Mouse (Mus musculus) hindbrain, embryonic 13.5 days (tissue): ENCODE measurements around the gene Epn2. TPM values are rescaled to one million over a fixed set of nuclear protein-coding genes. Genes with fewer than 3 reads are reported as not detected.

Experiments used
- ATAC-seq: fragments of 200-750 bp; cut with Nextera tagmentation; 2 replicates; pipeline ENCODE4 v1.8.0; 2017; ENCODE audit warnings: moderate TSS enrichment; ENCODE audit not compliant: low FRiP score
- H3K27ac ChIP-seq: fragments of 300-500 bp; sonication (generic); 2 replicates; pipeline ENCODE4 v1.5.1; 2015; ENCODE audit warnings: inconsistent platforms, mild to moderate bottlenecking, moderate library complexity
- H3K27me3 ChIP-seq: fragments of 300-500 bp; sonication (generic); 2 replicates; pipeline ENCODE4 v1.6.1; 2015; ENCODE audit warnings: mild to moderate bottlenecking, inconsistent platforms
- H3K36me3 ChIP-seq: fragments of 300-500 bp; sonication (generic); 2 replicates; pipeline ENCODE4 v1.6.1; 2015; ENCODE audit warnings: mild to moderate bottlenecking, inconsistent platforms
- H3K4me1 ChIP-seq: fragments of 300-500 bp; sonication (generic); replicated peaks from 2 replicates; pipeline ENCODE4 v1.6.1; 2015; ENCODE audit warnings: inconsistent platforms
- H3K4me2 ChIP-seq: fragments of 300-500 bp; sonication (generic); 2 replicates; pipeline ENCODE4 v1.6.1; 2015; ENCODE audit warnings: inconsistent platforms, mild to moderate bottlenecking, moderate library complexity
- H3K4me3 ChIP-seq: fragments of 300-500 bp; sonication (generic); 2 replicates; pipeline ENCODE4 v1.5.1; 2015; ENCODE audit warnings: mild to moderate bottlenecking, inconsistent platforms
- H3K9ac ChIP-seq: fragments of 300-500 bp; sonication (generic); 2 replicates; pipeline ENCODE4 v1.6.1; 2015; ENCODE audit warnings: mild to moderate bottlenecking, inconsistent platforms
- H3K9me3 ChIP-seq: fragments of 300-500 bp; sonication (generic); 2 replicates; pipeline ENCODE4 v1.6.1; 2016; ENCODE audit warnings: inconsistent platforms
- WGBS: fragments of 180-500 bp; shearing (Covaris S2); methylation state at CpG from one replicate; pipeline ENCODE4 v1.1.7; 2015; 5-methylcytosine and 5-hydroxymethylcytosine counted together
- polyA plus RNA-seq: library from polyadenylated mRNA; unstranded; fragments of >200 nt; fragmentation: Nextera tagmentation; extraction: Ambion mirVana; gene quantifications from 2 replicates; pipeline ENCODE4 v1.2.1, GENCODE M21; 2015

Epn2 gene
- polyA plus RNA-seq, result 48.1 and 56.5 TPM in 2 replicates

DNA sequence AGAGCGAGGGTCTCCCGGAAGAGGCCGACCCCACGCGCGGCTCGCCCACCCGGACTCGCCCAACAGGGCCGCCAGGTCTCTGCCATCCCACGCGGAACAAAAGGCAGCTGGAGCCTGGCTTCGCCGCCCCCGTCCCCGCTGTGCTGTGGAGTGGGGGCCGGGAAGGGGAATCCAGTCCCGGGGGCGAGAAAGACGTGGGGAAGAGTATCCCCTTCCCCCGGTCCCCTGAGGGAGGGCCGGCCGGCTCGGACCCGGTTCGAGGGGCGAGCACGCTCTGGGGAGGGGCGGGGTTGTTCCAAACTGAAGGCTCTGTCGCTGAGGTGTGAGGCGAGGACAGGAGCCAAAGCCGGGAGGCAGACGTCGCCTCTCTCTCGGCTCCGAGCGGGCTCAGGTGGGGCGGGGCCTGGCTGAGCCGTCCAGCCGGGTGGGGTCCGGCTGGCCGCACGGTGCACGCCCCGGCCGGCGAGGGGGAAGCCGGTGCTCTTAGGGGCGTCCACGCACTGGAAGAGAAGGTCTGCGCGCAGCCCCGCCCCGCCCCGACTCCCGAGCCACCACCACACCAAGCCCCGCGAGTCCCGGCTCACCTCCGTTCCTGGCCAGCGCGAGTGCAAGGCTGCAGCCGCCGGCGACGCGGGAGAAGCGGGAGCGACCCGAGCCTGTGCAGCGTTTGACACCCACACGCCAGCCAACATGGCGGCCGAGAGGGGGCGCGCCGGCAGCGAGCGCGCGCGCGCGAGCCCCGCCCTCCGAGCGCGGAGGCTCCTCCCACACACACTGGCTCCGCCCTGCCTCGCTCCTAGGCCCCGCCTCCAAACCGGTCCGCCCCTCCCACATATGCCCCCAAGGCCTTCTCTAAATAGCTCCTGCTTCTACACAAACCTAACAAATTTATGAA lies at the start of gene Epn2:
Gene Epn2 (minus strand): TSS at position 705 of the 895 bp plus-strand sequence.
- H3K36me3 ChIP-seq, result no peaks in the 10 kb centered on the region
- H3K27ac ChIP-seq, result peak within 1 kb of the TSS; percentile 92
- peak within 1 kb of the TSS; percentile 97 for H3K9ac ChIP-seq
- no peaks in the 10 kb centered on the region for H3K27me3 ChIP-seq
- peak within 1 kb of the TSS; percentile 72 for H3K4me2 ChIP-seq
- peaks cover 36% of the 10 kb centered on the region for H3K4me1 ChIP-seq
- ATAC-seq, result peak; percentile 94
- peaks cover 9% of the 10 kb centered on the region; the same call in 1 of the 2 replicates for H3K9me3 ChIP-seq
- under 1% methylated on average over 87 of the region's 93 CpGs for WGBS
- peak within 1 kb of the TSS; percentile 99 for H3K4me3 ChIP-seq

DNA sequence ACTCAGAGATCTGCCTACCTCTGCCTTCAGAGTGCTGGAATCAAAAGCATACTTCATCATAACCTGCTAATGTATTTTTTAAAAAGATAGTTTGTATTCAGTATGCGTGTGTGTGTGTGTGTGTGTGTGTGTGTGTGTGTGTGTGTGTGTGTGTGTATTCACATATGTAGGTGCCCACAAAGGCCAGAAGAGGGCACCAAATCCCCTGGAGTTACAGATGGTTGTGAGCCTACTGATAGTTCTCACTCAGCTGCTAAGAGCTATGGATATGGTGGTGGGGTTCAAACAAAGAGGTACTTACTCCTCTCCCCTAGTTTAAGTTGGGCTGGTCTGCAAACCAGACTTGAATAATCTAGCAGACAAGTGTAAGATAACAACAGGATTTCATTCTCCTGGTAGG lies 47.0 kb upstream of the Epn2 start:
- no peak for ATAC-seq
- Histone ChIP-seq H3K27ac (no peak overlapping the region), H3K4me2 (no peak overlapping the region), H3K9me3 (0 out of 2 replicates have a peak, but pooled peaks cover 4% of the 10 kb centered on the region), H3K27me3 (no peaks in the 10 kb centered on the region), H3K4me1 (no peaks in the 10 kb centered on the region), H3K36me3 (no peaks in the 10 kb centered on the region), H3K9ac (no peak overlapping the region), H3K4me3 (no peak overlapping the region)
- 83% methylated on average over 1 of the region's 1 CpGs for WGBS

GRCm38 (mm10) chr11:61625136-61625535 lies 45.6 kb upstream of the Epn2 start:
- no peak overlapping the region for H3K9ac ChIP-seq
- WGBS, result 77% methylated on average over 7 of the region's 7 CpGs
- no peak for ATAC-seq
- H3K27me3 ChIP-seq, result no peaks in the 10 kb centered on the region
- H3K9me3 ChIP-seq, result 0 out of 2 replicates have a peak, but pooled peaks cover 4% of the 10 kb centered on the region
- peaks cover 4% of the 10 kb centered on the region; the same call in 1 of the 2 replicates for H3K4me1 ChIP-seq
- no peak overlapping the region for H3K27ac ChIP-seq
- no peak overlapping the region for H3K4me3 ChIP-seq
- no peaks in the 10 kb centered on the region for H3K36me3 ChIP-seq
- H3K4me2 ChIP-seq, result no peak overlapping the region

DNA sequence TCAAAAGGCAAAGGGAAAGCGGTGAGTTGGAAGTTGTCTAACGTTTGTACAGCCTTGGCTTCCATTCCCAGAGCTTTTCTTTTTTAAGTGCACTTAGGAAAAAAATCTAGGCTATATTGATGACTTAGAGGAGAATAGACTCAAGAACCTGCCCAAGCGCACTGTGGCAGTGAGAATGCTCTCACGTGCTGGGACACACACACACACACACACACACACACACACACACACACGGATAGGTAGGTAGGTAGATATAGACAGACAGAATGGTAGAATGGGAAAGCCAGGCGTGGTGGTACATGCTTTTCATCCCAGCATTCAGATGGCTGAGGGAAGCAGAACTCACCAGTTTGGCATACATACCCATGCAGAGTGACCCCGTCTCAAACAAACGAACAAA lies 41.3 kb upstream of the Epn2 start:
- Histone ChIP-seq H3K4me2 (peak overlapping the region; percentile 60), H3K4me3 (peak overlapping the region; percentile 38), H3K4me1 (peaks cover 17% of the 10 kb centered on the region), H3K36me3 (no peaks in the 10 kb centered on the region), H3K27me3 (0 out of 2 replicates have a peak, but pooled peaks cover 5% of the 10 kb centered on the region), H3K9ac (no peak overlapping the region), H3K9me3 (0 out of 2 replicates have a peak, but pooled peaks cover 4% of the 10 kb centered on the region), H3K27ac (no peak overlapping the region)
- 65% methylated on average over 8 of the region's 8 CpGs for WGBS
- ATAC-seq, result no peak

- no peak overlapping the region; the same call in 1 of the 2 replicates for H3K27ac ChIP-seq
- H3K9ac ChIP-seq, result peak overlapping the region; percentile 9; the same call in 1 of the 2 replicates
- peaks cover 22% of the 10 kb centered on the region for H3K4me1 ChIP-seq
- no peaks in the 10 kb centered on the region for H3K36me3 ChIP-seq
- H3K4me2 ChIP-seq, result peak overlapping the region; percentile 60
- H3K4me3 ChIP-seq, result peak overlapping the region; percentile 38
- WGBS, result 1% methylated on average over 17 of the region's 17 CpGs
- ATAC-seq, result peak; percentile 57
- 0 out of 2 replicates have a peak, but pooled peaks cover 9% of the 10 kb centered on the region for H3K27me3 ChIP-seq
- 0 out of 2 replicates have a peak, but pooled peaks cover 4% of the 10 kb centered on the region for H3K9me3 ChIP-seq
Measured at GRCm38 (mm10) chr11:61620254-61620670, 40.8 kb upstream of the Epn2 start.

GRCm38 (mm10) chr11:61619791-61620241 lies 40.3 kb upstream of the Epn2 start:
- H3K27me3 ChIP-seq, result 0 out of 2 replicates have a peak, but pooled peaks cover 11% of the 10 kb centered on the region
- peak overlapping the region; percentile 38 for H3K4me3 ChIP-seq
- H3K4me1 ChIP-seq, result peaks cover 22% of the 10 kb centered on the region
- peak; percentile 59 for ATAC-seq
- 0 out of 2 replicates have a peak, but pooled peaks cover 4% of the 10 kb centered on the region for H3K9me3 ChIP-seq
- no peak overlapping the region; the same call in 1 of the 2 replicates for H3K27ac ChIP-seq
- H3K9ac ChIP-seq, result peak overlapping the region; percentile 9; the same call in 1 of the 2 replicates
- H3K4me2 ChIP-seq, result peak overlapping the region; percentile 60
- H3K36me3 ChIP-seq, result no peaks in the 10 kb centered on the region
- under 1% methylated on average over 17 of the region's 17 CpGs for WGBS

- H3K9me3 ChIP-seq, result 0 out of 2 replicates have a peak, but pooled peaks cover 4% of the 10 kb centered on the region
- 0 out of 2 replicates have a peak overlapping the region, but pooled peaks have one; percentile 18 for H3K27ac ChIP-seq
- WGBS, result 11% methylated on average over 6 of the region's 6 CpGs
- ATAC-seq, result no peak
- H3K9ac ChIP-seq, result peak overlapping the region; percentile 9; the same call in 1 of the 2 replicates
- H3K4me1 ChIP-seq, result peaks cover 22% of the 10 kb centered on the region
- H3K4me3 ChIP-seq, result peak overlapping the region; percentile 38
- H3K27me3 ChIP-seq, result 0 out of 2 replicates have a peak, but pooled peaks cover 11% of the 10 kb centered on the region
- peak overlapping the region; percentile 60 for H3K4me2 ChIP-seq
- no peaks in the 10 kb centered on the region for H3K36me3 ChIP-seq
Measured at GRCm38 (mm10) chr11:61619356-61619755, 39.9 kb upstream of the Epn2 start.

DNA sequence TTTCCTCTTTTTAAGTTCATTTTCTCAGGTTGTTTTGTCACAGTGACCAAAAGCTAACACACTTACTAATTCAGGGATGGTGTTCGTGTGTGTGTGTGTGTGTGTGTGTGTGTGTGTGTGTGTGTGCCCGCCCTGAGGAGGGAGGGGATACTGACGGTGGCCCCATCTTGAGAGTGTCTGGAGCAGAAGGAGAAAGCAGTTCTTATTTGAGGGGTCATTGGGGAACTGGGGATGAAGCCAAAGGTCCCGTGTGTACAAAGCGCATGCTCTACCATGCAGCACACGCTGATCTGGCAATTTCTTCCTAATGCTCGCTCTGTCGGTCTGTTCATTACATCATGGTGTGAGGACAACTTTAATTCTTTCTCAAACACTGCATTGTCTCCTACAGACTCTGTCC lies 39.1 kb upstream of the Epn2 start:
- H3K9ac ChIP-seq, result no peak overlapping the region
- H3K27ac ChIP-seq, result no peak overlapping the region
- H3K9me3 ChIP-seq, result 0 out of 2 replicates have a peak, but pooled peaks cover 4% of the 10 kb centered on the region
- H3K4me3 ChIP-seq, result no peak overlapping the region
- H3K27me3 ChIP-seq, result 0 out of 2 replicates have a peak, but pooled peaks cover 11% of the 10 kb centered on the region
- peaks cover 22% of the 10 kb centered on the region for H3K4me1 ChIP-seq
- H3K36me3 ChIP-seq, result no peaks in the 10 kb centered on the region
- no peak for ATAC-seq
- WGBS, result 84% methylated on average over 7 of the region's 8 CpGs
- no peak overlapping the region for H3K4me2 ChIP-seq

DNA sequence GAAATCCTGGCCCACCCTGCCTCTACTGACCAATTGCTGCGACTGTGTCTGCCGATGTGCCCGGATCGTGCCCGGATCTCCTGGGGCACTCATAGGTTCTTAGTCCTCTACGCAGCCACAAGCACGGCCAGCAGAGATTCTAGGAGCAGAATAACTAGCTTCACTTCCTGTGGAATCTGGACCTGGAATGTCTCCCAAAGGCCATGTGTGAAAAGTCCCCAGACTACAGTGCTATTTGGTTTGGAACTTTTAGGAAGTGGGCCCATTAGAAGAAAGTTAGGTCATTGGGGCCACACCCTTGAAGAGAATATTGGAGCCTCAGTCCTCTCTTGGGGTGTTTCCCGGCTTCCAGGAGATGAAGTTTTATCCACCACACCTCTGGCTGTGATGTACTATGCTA lies 38.6 kb upstream of the Epn2 start:
- Histone ChIP-seq H3K27ac (no peak overlapping the region), H3K9ac (no peak overlapping the region), H3K36me3 (no peaks in the 10 kb centered on the region), H3K4me2 (no peak overlapping the region), H3K9me3 (0 out of 2 replicates have a peak, but pooled peaks cover 2% of the 10 kb centered on the region), H3K4me1 (peaks cover 22% of the 10 kb centered on the region), H3K4me3 (no peak overlapping the region), H3K27me3 (0 out of 2 replicates have a peak, but pooled peaks cover 11% of the 10 kb centered on the region)
- WGBS, result 93% methylated on average over 8 of the region's 8 CpGs
- ATAC-seq, result no peak

DNA sequence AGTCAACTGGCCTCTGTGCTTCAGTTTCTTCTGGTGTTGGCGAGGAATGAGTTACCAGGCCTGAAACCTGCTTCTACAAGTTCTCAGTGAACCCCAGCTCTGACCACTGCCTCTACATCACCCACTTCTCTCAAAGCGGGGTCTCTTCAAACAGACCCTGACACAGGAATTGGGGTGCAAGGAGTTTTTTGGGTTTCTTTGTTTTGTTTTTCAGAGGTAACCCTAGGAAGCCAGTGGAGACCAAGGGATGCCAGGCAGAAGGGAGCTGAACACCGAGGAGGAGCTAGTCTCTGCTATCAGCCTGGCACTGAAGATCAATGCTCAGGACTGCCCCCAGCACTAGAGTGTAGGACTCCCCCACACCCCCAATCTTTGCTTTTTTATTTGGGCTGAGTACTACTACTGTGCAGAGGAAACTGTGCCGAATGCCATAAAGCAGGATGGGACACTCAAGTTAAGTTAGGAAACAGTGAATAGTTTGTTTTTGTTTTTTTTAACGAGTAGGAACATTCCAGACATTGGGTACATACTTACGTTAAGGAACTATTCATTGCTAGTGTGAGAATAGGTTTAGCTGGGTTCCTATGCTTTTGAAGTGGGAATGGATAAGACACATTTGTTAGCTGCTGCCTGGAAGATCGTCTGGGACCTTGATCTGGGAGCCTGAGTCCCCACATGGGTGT lies 37.9 kb upstream of the Epn2 start:
- Histone ChIP-seq H3K27me3 (0 out of 2 replicates have a peak, but pooled peaks cover 11% of the 10 kb centered on the region), H3K4me1 (peaks cover 22% of the 10 kb centered on the region), H3K9ac (no peak overlapping the region), H3K4me2 (no peak overlapping the region), H3K9me3 (no peaks in the 10 kb centered on the region), H3K4me3 (no peak overlapping the region), H3K36me3 (no peaks in the 10 kb centered on the region), H3K27ac (no peak overlapping the region)
- 81% methylated on average over 7 of the region's 7 CpGs for WGBS
- ATAC-seq, result no peak

DNA sequence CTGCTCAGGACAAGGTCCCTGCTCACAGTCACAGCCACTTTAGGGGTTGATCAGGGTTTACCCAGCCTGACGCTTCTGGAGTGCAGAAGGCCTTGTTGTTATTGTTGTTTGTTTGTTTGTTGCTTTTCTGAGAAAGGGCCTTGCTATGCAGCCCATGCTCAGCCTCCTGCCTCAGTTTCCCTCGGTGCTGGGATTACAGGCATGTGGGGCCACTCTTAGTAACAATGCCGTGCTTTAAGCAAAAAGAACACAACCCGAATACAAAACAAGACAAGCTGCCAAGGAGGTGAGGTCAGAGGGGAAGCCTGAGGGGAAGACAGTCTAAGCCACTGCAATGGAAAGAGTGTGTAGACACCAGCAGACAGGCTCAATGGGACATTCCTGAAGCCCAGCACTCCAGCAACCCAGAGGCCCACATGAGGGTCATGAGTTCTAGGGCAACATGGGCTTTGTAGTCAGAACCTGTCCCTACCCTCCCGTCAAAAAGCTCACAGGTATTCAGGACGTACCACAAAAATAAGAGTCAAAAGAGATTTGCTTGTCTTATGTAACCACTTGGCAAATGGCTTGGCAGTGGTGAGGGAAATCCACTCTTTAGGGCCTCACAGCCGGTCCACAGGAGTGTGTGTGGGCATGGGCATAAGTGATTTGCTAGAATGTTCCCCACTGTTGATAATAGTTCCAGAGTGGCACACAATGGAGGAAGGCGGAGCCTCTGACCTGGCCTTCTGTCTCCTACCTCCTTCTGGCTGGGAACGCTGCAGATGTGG lies 37.2 kb upstream of the Epn2 start:
- Histone ChIP-seq H3K4me3 (no peak overlapping the region), H3K27me3 (0 out of 2 replicates have a peak, but pooled peaks cover 11% of the 10 kb centered on the region), H3K27ac (no peak overlapping the region), H3K4me2 (no peak overlapping the region), H3K36me3 (no peaks in the 10 kb centered on the region), H3K9me3 (no peaks in the 10 kb centered on the region), H3K4me1 (peaks cover 22% of the 10 kb centered on the region), H3K9ac (no peak overlapping the region)
- no peak for ATAC-seq
- 50% methylated on average over 9 of the region's 9 CpGs for WGBS
